Mouse (Mus musculus) liver (tissue): ENCODE measurements around the gene Gm826.

Experiments
- DNase-seq: peaks from one replicate; pipeline ENCODE4 v3.0.0-alpha.2; 2020; ENCODE audit warnings: mixed read lengths

Gm826 gene

GRCm38 (mm10) chr2:160351038-160351574 lies 17.1 kb upstream of the Gm826 start:
- DNase-seq = no peak

GRCm38 (mm10) chr2:160349578-160349977 lies 15.6 kb upstream of the Gm826 start:
- peak; percentile 44 for DNase-seq

- peak; percentile 15 for DNase-seq
These were observed 14.8 kb upstream of the Gm826 start for GRCm38 (mm10) chr2:160348796-160349195.

GRCm38 (mm10) chr2:160348072-160348604 lies 14.2 kb upstream of the Gm826 start:
- peak; percentile 58 for DNase-seq

- DNase-seq = no peak
These were observed 11.7 kb upstream of the Gm826 start for GRCm38 (mm10) chr2:160345644-160346043.

GRCm38 (mm10) chr2:160340121-160340520 lies 6.2 kb upstream of the Gm826 start:
- no peak for DNase-seq

- DNase-seq = no peak
These were observed 5.6 kb upstream of the Gm826 start for GRCm38 (mm10) chr2:160339595-160339994.

- no peak for DNase-seq
These were observed 2.1 kb upstream of the Gm826 start for GRCm38 (mm10) chr2:160336053-160336452.

GRCm38 (mm10) chr2:160335043-160335442 lies 1.1 kb upstream of the Gm826 start:
- DNase-seq = no peak

GRCm38 (mm10) chr2:160332516-160333325 lies 1.2 kb downstream of the Gm826 start:
- DNase-seq = no peak

GRCm38 (mm10) chr2:160328886-160329285 lies 5.1 kb downstream of the Gm826 start:
- DNase-seq = peak; percentile 19

- no peak for DNase-seq
These were observed 6.2 kb downstream of the Gm826 start for GRCm38 (mm10) chr2:160327716-160328115.

- DNase-seq = peak; percentile 29
These were observed 6.8 kb downstream of the Gm826 start for GRCm38 (mm10) chr2:160327167-160327566.

- DNase-seq = no peak
These were observed 8.8 kb downstream of the Gm826 start for GRCm38 (mm10) chr2:160325105-160325644.

- DNase-seq = no peak
These were observed 12.1 kb downstream of the Gm826 start for GRCm38 (mm10) chr2:160321829-160322228.

- DNase-seq = no peak
These were observed 15.7 kb downstream of the Gm826 start for GRCm38 (mm10) chr2:160318255-160318654.

- no peak for DNase-seq
These were observed 20.4 kb downstream of the Gm826 start for GRCm38 (mm10) chr2:160313595-160314007.

- DNase-seq = no peak
These were observed 28.9 kb downstream of the Gm826 start for GRCm38 (mm10) chr2:160305070-160305469.

GRCm38 (mm10) chr2:160303992-160304391 lies 30.0 kb downstream of the Gm826 start:
- DNase-seq = no peak

- no peak for DNase-seq
These were observed 31.9 kb downstream of the Gm826 start for GRCm38 (mm10) chr2:160302013-160302412.

GRCm38 (mm10) chr2:160298586-160298985 lies 35.4 kb downstream of the Gm826 start:
- DNase-seq = no peak

GRCm38 (mm10) chr2:160288538-160289151 lies 45.3 kb downstream of the Gm826 start:
- DNase-seq = no peak

- no peak for DNase-seq
These were observed 57.9 kb downstream of the Gm826 start for GRCm38 (mm10) chr2:160275959-160276657.
